Mouse (Mus musculus): ENCODE measurements at regions not wholly inside any gene's neighbourhood (a gene's known extent, or its start where the extent isn't known, plus 50 kb on each side); places are given as distances from the start of the nearest gene placed in this dataset.

- no peak for DNase-seq (ENCODE audit: extremely low spot score)
Measured at GRCm38 (mm10) chr1:122607309-122607708, 1039.5 kb upstream of the Ddx18 start.

- no peak for DNase-seq (ENCODE audit: extremely low spot score)
Measured at GRCm38 (mm10) chr1:122575954-122576353, 1008.2 kb upstream of the Ddx18 start.

GRCm38 (mm10) chr1:122551596-122551995 lies 983.8 kb upstream of the Ddx18 start:
- no peak for DNase-seq (ENCODE audit: extremely low spot score)

GRCm38 (mm10) chr1:122509580-122509979 lies 941.8 kb upstream of the Ddx18 start:
- no peak for DNase-seq (ENCODE audit: extremely low spot score)

GRCm38 (mm10) chr1:122501707-122502106 lies 933.9 kb upstream of the Ddx18 start:
- no peak for DNase-seq (ENCODE audit: extremely low spot score)

GRCm38 (mm10) chr1:122478003-122478402 lies 910.2 kb upstream of the Ddx18 start:
- DNase-seq (ENCODE audit: extremely low spot score): no peak

- DNase-seq (ENCODE audit: extremely low spot score): no peak
Measured at GRCm38 (mm10) chr1:122463931-122464330, 896.1 kb upstream of the Ddx18 start.

- no peak for DNase-seq (ENCODE audit: extremely low spot score)
Measured at GRCm38 (mm10) chr1:122459056-122459455, 891.3 kb upstream of the Ddx18 start.

- DNase-seq (ENCODE audit: extremely low spot score): no peak
Measured at GRCm38 (mm10) chr1:122454881-122455280, 887.1 kb upstream of the Ddx18 start.

- no peak for DNase-seq (ENCODE audit: extremely low spot score)
Measured at GRCm38 (mm10) chr1:122453617-122454016, 885.8 kb upstream of the Ddx18 start.

GRCm38 (mm10) chr1:122439358-122439757 lies 871.6 kb upstream of the Ddx18 start:
- DNase-seq (ENCODE audit: extremely low spot score): peak; percentile 9

- DNase-seq (ENCODE audit: extremely low spot score): no peak
Measured at GRCm38 (mm10) chr1:122423503-122423902, 855.7 kb upstream of the Ddx18 start.

GRCm38 (mm10) chr1:122396342-122396741 lies 828.6 kb upstream of the Ddx18 start:
- DNase-seq (ENCODE audit: extremely low spot score): no peak

GRCm38 (mm10) chr1:122393660-122394355 lies 826.0 kb upstream of the Ddx18 start:
- DNase-seq (ENCODE audit: extremely low spot score): no peak

- DNase-seq (ENCODE audit: extremely low spot score): peak; percentile 100
Measured at GRCm38 (mm10) chr1:122357015-122357414, 789.2 kb upstream of the Ddx18 start.

- DNase-seq (ENCODE audit: extremely low spot score): peak; percentile 5
Measured at GRCm38 (mm10) chr1:122351530-122351929, 783.7 kb upstream of the Ddx18 start.

GRCm38 (mm10) chr1:122333267-122333666 lies 765.5 kb upstream of the Ddx18 start:
- DNase-seq (ENCODE audit: extremely low spot score): no peak

- no peak for DNase-seq (ENCODE audit: extremely low spot score)
Measured at GRCm38 (mm10) chr1:122328276-122328675, 760.5 kb upstream of the Ddx18 start.
